Mouse (Mus musculus): ENCODE data around the gene Tjp2. TPM values are rescaled to one million over a fixed set of nuclear protein-coding genes. Genes with fewer than 3 reads are reported as not detected.

Tjp2 gene
- polyA plus RNA-seq, 1 experiment from 2014 or later = 8.7 TPM

- 80% methylated on average over 7 of the region's 7 CpGs for WGBS (ENCODE audit: insufficient replicate concordance)
- H3K9me3 ChIP-seq (replicated peaks) = no peaks in the 10 kb centered on the region
- no peaks in the 10 kb centered on the region for H3K4me1 ChIP-seq
- H3K27ac ChIP-seq = no peak overlapping the region
- peaks cover 4% of the 10 kb centered on the region; the same call in 1 of the 2 replicates for H3K36me3 ChIP-seq
- H3K4me2 ChIP-seq = no peak overlapping the region
- H3K9ac ChIP-seq = no peak overlapping the region
- no peak for ATAC-seq
- H3K27me3 ChIP-seq (replicated peaks) = no peaks in the 10 kb centered on the region
- no peak overlapping the region for H3K4me3 ChIP-seq
Observed at GRCm38 (mm10) chr19:24144009-24144408, 80.8 kb downstream of the Tjp2 start.

- ATAC-seq = no peak
- Histone ChIP-seq H3K4me1 (no peaks in the 10 kb centered on the region), H3K9ac (no peak overlapping the region), H3K27ac (no peak overlapping the region), H3K36me3 (no peaks in the 10 kb centered on the region), H3K4me3 (no peak overlapping the region), H3K9me3 (replicated peaks) (no peaks in the 10 kb centered on the region), H3K4me2 (no peak overlapping the region), H3K27me3 (replicated peaks) (no peaks in the 10 kb centered on the region)
- 84% methylated on average over 12 of the region's 12 CpGs for WGBS (ENCODE audit: insufficient replicate concordance)
Observed at GRCm38 (mm10) chr19:24142621-24143061, 82.2 kb downstream of the Tjp2 start.

GRCm38 (mm10) chr19:24140298-24140697 lies 84.5 kb downstream of the Tjp2 start:
- H3K9ac ChIP-seq = no peak overlapping the region
- H3K4me3 ChIP-seq = no peak overlapping the region
- peaks cover 5% of the 10 kb centered on the region; the same call in 1 of the 2 replicates for H3K4me1 ChIP-seq
- WGBS (ENCODE audit: insufficient replicate concordance) = 65% methylated on average over 3 of the region's 3 CpGs
- H3K9me3 ChIP-seq (replicated peaks) = no peaks in the 10 kb centered on the region
- H3K27ac ChIP-seq = no peak overlapping the region
- no peak overlapping the region for H3K4me2 ChIP-seq
- no peaks in the 10 kb centered on the region for H3K27me3 ChIP-seq (replicated peaks)
- ATAC-seq = no peak
- H3K36me3 ChIP-seq = 0 out of 2 replicates have a peak, but pooled peaks cover 5% of the 10 kb centered on the region

- H3K27ac ChIP-seq = no peak overlapping the region
- 63% methylated on average over 4 of the region's 4 CpGs for whole genome bisulfite sequencing (ENCODE audit: insufficient replicate concordance)
- H3K36me3 ChIP-seq = 0 out of 2 replicates have a peak, but pooled peaks cover 5% of the 10 kb centered on the region
- no peak overlapping the region for H3K4me3 ChIP-seq
- no peaks in the 10 kb centered on the region for H3K27me3 ChIP-seq (replicated peaks)
- H3K4me2 ChIP-seq = no peak overlapping the region
- no peak overlapping the region for H3K9ac ChIP-seq
- H3K4me1 ChIP-seq = peaks cover 14% of the 10 kb centered on the region; the same call in 1 of the 2 replicates
- no peak for ATAC-seq
- no peaks in the 10 kb centered on the region for H3K9me3 ChIP-seq (replicated peaks)
Observed at GRCm38 (mm10) chr19:24137392-24137791, 87.4 kb downstream of the Tjp2 start.

GRCm38 (mm10) chr19:24134991-24135390 lies 89.8 kb downstream of the Tjp2 start:
- Histone ChIP-seq H3K4me2 (peak overlapping the region; percentile 43), H3K4me3 (peak overlapping the region; percentile 20; the same call in 1 of the 2 replicates), H3K9me3 (replicated peaks) (no peaks in the 10 kb centered on the region), H3K27ac (no peak overlapping the region), H3K36me3 (peaks cover 28% of the 10 kb centered on the region), H3K4me1 (peaks cover 14% of the 10 kb centered on the region; the same call in 1 of the 2 replicates), H3K27me3 (replicated peaks) (no peaks in the 10 kb centered on the region), H3K9ac (no peak overlapping the region)
- 20% methylated on average over 10 of the region's 10 CpGs for WGBS (ENCODE audit: insufficient replicate concordance)
- no peak for ATAC-seq

- Histone ChIP-seq H3K4me1 (peaks cover 14% of the 10 kb centered on the region; the same call in 1 of the 2 replicates), H3K9ac (no peak overlapping the region), H3K4me2 (peak overlapping the region; percentile 43), H3K9me3 (replicated peaks) (no peaks in the 10 kb centered on the region), H3K4me3 (0 out of 2 replicates have a peak overlapping the region, but pooled peaks have one; percentile 20), H3K36me3 (peaks cover 34% of the 10 kb centered on the region), H3K27ac (no peak overlapping the region), H3K27me3 (replicated peaks) (no peaks in the 10 kb centered on the region)
- WGBS (ENCODE audit: insufficient replicate concordance) = 46% methylated on average over 16 of the region's 16 CpGs
- 0 out of 2 replicates have a peak, but pooled peaks have one; percentile 21 for ATAC-seq
Observed at GRCm38 (mm10) chr19:24134144-24134911, 90.5 kb downstream of the Tjp2 start.

GRCm38 (mm10) chr19:24123534-24124290 lies 101.1 kb downstream of the Tjp2 start:
- no peaks in the 10 kb centered on the region for H3K9me3 ChIP-seq (replicated peaks)
- ATAC-seq = no peak
- H3K4me1 ChIP-seq = no peaks in the 10 kb centered on the region
- no peak overlapping the region for H3K4me3 ChIP-seq
- no peak overlapping the region for H3K9ac ChIP-seq
- H3K36me3 ChIP-seq = peaks cover 29% of the 10 kb centered on the region
- 75% methylated on average over 8 of the region's 8 CpGs for WGBS (ENCODE audit: insufficient replicate concordance)
- H3K27ac ChIP-seq = no peak overlapping the region
- H3K27me3 ChIP-seq (replicated peaks) = no peaks in the 10 kb centered on the region
- H3K4me2 ChIP-seq = no peak overlapping the region

- Histone ChIP-seq H3K4me1 (no peaks in the 10 kb centered on the region), H3K4me2 (no peak overlapping the region), H3K9me3 (replicated peaks) (no peaks in the 10 kb centered on the region), H3K4me3 (no peak overlapping the region), H3K27ac (no peak overlapping the region), H3K36me3 (peaks cover 23% of the 10 kb centered on the region; the same call in 1 of the 2 replicates), H3K9ac (no peak overlapping the region), H3K27me3 (replicated peaks) (no peaks in the 10 kb centered on the region)
- WGBS (ENCODE audit: insufficient replicate concordance) = 82% methylated on average over 6 of the region's 6 CpGs
- ATAC-seq = no peak
Observed at GRCm38 (mm10) chr19:24123087-24123486, 101.7 kb downstream of the Tjp2 start.

GRCm38 (mm10) chr19:24122647-24123046 lies 102.2 kb downstream of the Tjp2 start:
- 43% methylated on average over 9 of the region's 9 CpGs for WGBS (ENCODE audit: insufficient replicate concordance)
- Histone ChIP-seq H3K4me1 (no peaks in the 10 kb centered on the region), H3K4me2 (no peak overlapping the region), H3K27ac (no peak overlapping the region), H3K4me3 (no peak overlapping the region), H3K9ac (no peak overlapping the region), H3K9me3 (replicated peaks) (no peaks in the 10 kb centered on the region), H3K36me3 (peaks cover 21% of the 10 kb centered on the region; the same call in 1 of the 2 replicates), H3K27me3 (replicated peaks) (no peaks in the 10 kb centered on the region)
- ATAC-seq = no peak

- 80% methylated on average over 4 of the region's 4 CpGs for WGBS (ENCODE audit: insufficient replicate concordance)
Observed at GRCm38 (mm10) chr19:24120811-24121210, 104.0 kb downstream of the Tjp2 start.

GRCm38 (mm10) chr19:24118775-24119174 lies 106.1 kb downstream of the Tjp2 start:
- peaks cover 27% of the 10 kb centered on the region for H3K36me3 ChIP-seq
- no peaks in the 10 kb centered on the region for H3K4me1 ChIP-seq
- H3K9me3 ChIP-seq (replicated peaks) = no peaks in the 10 kb centered on the region
- H3K9ac ChIP-seq = no peak overlapping the region
- no peak overlapping the region for H3K4me3 ChIP-seq
- no peak overlapping the region for H3K27ac ChIP-seq
- no peak for ATAC-seq
- no peak overlapping the region for H3K4me2 ChIP-seq
- no peaks in the 10 kb centered on the region for H3K27me3 ChIP-seq (replicated peaks)
- WGBS (ENCODE audit: insufficient replicate concordance) = 70% methylated on average over 9 of the region's 9 CpGs

More at GRCm38 (mm10) chr19:24120811-24121210, 104.0 kb downstream of the Tjp2 start:
- H3K4me1 ChIP-seq = no peaks in the 10 kb centered on the region
- no peak for ATAC-seq
- H3K27me3 ChIP-seq (replicated peaks) = no peaks in the 10 kb centered on the region
- H3K9ac ChIP-seq = no peak overlapping the region
- H3K36me3 ChIP-seq = peaks cover 23% of the 10 kb centered on the region
- H3K4me2 ChIP-seq = no peak overlapping the region
- H3K27ac ChIP-seq = no peak overlapping the region
- H3K9me3 ChIP-seq (replicated peaks) = no peaks in the 10 kb centered on the region
- no peak overlapping the region for H3K4me3 ChIP-seq

GRCm38 (mm10) chr19:24111581-24111980 lies 113.2 kb downstream of the Tjp2 start:
- Histone ChIP-seq H3K4me1 (no peaks in the 10 kb centered on the region), H3K9me3 (replicated peaks) (no peaks in the 10 kb centered on the region), H3K9ac (no peak overlapping the region), H3K27ac (no peak overlapping the region), H3K27me3 (replicated peaks) (no peaks in the 10 kb centered on the region), H3K36me3 (peaks cover 64% of the 10 kb centered on the region), H3K4me2 (no peak overlapping the region), H3K4me3 (no peak overlapping the region)
- ATAC-seq = no peak
- WGBS (ENCODE audit: insufficient replicate concordance) = 90% methylated on average over 7 of the region's 7 CpGs

All from liver, embryonic 12.5 days (tissue).